Mouse (Mus musculus) heart, adult 11 months (tissue): Measurements from ENCODE around the gene 1700069L16Rik.
A peak's percentile ranks its signal among the peaks of the same experiment; 100 is the strongest.

ENCODE experiments used
- DNase-seq: peaks from one replicate; pipeline ENCODE4 v3.0.0; 2022

1700069L16Rik gene

GRCm38 (mm10) chr5:113683246-113683645 lies 41.3 kb downstream of the 1700069L16Rik start:
- no peak for DNase-seq

- DNase-seq = no peak
Measured at GRCm38 (mm10) chr5:113682472-113682871, 42.1 kb downstream of the 1700069L16Rik start.

- DNase-seq = no peak
Measured at GRCm38 (mm10) chr5:113681219-113681618, 43.4 kb downstream of the 1700069L16Rik start.

- no peak for DNase-seq
Measured at GRCm38 (mm10) chr5:113679509-113679908, 45.1 kb downstream of the 1700069L16Rik start.

- DNase-seq = no peak
Measured at GRCm38 (mm10) chr5:113678743-113679452, 45.7 kb downstream of the 1700069L16Rik start.

GRCm38 (mm10) chr5:113677541-113677940 lies 47.0 kb downstream of the 1700069L16Rik start:
- DNase-seq = no peak

GRCm38 (mm10) chr5:113674851-113675250 lies 49.7 kb downstream of the 1700069L16Rik start:
- DNase-seq = peak; percentile 94

- DNase-seq = peak; percentile 99
Measured at GRCm38 (mm10) chr5:113672456-113672855, 52.1 kb downstream of the 1700069L16Rik start.

- DNase-seq = no peak
Measured at GRCm38 (mm10) chr5:113670597-113670996, 54.0 kb downstream of the 1700069L16Rik start.

GRCm38 (mm10) chr5:113670110-113670509 lies 54.5 kb downstream of the 1700069L16Rik start:
- no peak for DNase-seq

GRCm38 (mm10) chr5:113664629-113665195 lies 59.9 kb downstream of the 1700069L16Rik start:
- no peak for DNase-seq

GRCm38 (mm10) chr5:113664127-113664526 lies 60.4 kb downstream of the 1700069L16Rik start:
- no peak for DNase-seq

GRCm38 (mm10) chr5:113660872-113661271 lies 63.7 kb downstream of the 1700069L16Rik start:
- DNase-seq = peak; percentile 99

GRCm38 (mm10) chr5:113654821-113655220 lies 69.8 kb downstream of the 1700069L16Rik start:
- DNase-seq = no peak

GRCm38 (mm10) chr5:113654206-113654605 lies 70.4 kb downstream of the 1700069L16Rik start:
- no peak for DNase-seq

- peak; percentile 93 for DNase-seq
Measured at GRCm38 (mm10) chr5:113652215-113652614, 72.4 kb downstream of the 1700069L16Rik start.

GRCm38 (mm10) chr5:113650035-113650865 lies 74.3 kb downstream of the 1700069L16Rik start, which contains the start of gene Cmklr1:
Gene Cmklr1, minus strand, starts transcription at chr5:113650426.
- DNase-seq = peak; percentile 99

- DNase-seq = peak; percentile 96
Measured at GRCm38 (mm10) chr5:113648647-113649211, 75.8 kb downstream of the 1700069L16Rik start.

GRCm38 (mm10) chr5:113647141-113647540 lies 77.4 kb downstream of the 1700069L16Rik start:
- DNase-seq = peak; percentile 98

GRCm38 (mm10) chr5:113644520-113644919 lies 80.1 kb downstream of the 1700069L16Rik start:
- peak; percentile 98 for DNase-seq

- peak; percentile 95 for DNase-seq
Measured at GRCm38 (mm10) chr5:113643107-113643848, 81.3 kb downstream of the 1700069L16Rik start.
